Mouse (Mus musculus) CH12.LX (cell line): ENCODE data around the gene Robo2. TPM values are rescaled to one million over a fixed set of nuclear protein-coding genes. Genes with fewer than 3 reads are reported as not detected.

Source experiments
- DNase-seq: peaks from one replicate; pipeline ENCODE4 v3.0.0-alpha.2; 2013; ENCODE audit errors: extremely low read depth
- H3K27ac ChIP-seq: 2 replicates; pipeline ENCODE4 v1.5.1; 2012; ENCODE audit warnings: low read depth, mild to moderate bottlenecking, control low read depth, moderate library complexity; ENCODE audit not compliant: insufficient read depth
- H3K27me3 ChIP-seq: replicated peaks from 2 replicates; pipeline ENCODE3; 2012; ENCODE audit warnings: inconsistent platforms
- H3K36me3 ChIP-seq, 2 experiments: replicated peaks in 1 of 2; 2 replicates each; pipeline versions ENCODE3 to v1.6.1; 2012; ENCODE audit warnings: inconsistent platforms in 1 of 2, low read length in 1 of 2, mild to moderate bottlenecking in 1 of 2, mixed read lengths in 1 of 2, moderate library complexity in 1 of 2; ENCODE audit not compliant: control insufficient read depth in 1 of 2, insufficient read depth in 1 of 2
- H3K4me1 ChIP-seq, 2 experiments: 2 replicates each; pipeline ENCODE4 v1.6.1; 2012; ENCODE audit warnings: inconsistent platforms in 1 of 2, moderate library complexity in 1 of 2; ENCODE audit not compliant: insufficient read depth in 2 of 2, control insufficient read depth in 1 of 2
- H3K4me2 ChIP-seq: 2 replicates; pipeline ENCODE4 v1.6.1; 2012; ENCODE audit warnings: low read depth, mild to moderate bottlenecking, control low read depth; ENCODE audit not compliant: poor library complexity, insufficient read depth, severe bottlenecking
- H3K4me3 ChIP-seq, 3 experiments: fragments of 150-350 bp in 1 of 3; sonication (generic) in 1 of 3; replicated peaks in 1 of 3; 2 replicates each; pipeline versions ENCODE3 to v1.5.1; 2011 to 2012; ENCODE audit warnings: low read depth in 2 of 3, low read length in 2 of 3, mild to moderate bottlenecking in 2 of 3, moderate library complexity in 2 of 3, control low read depth in 1 of 3, improper control_type of control experiment in 1 of 3, inconsistent platforms in 1 of 3, mixed read lengths in 1 of 3; ENCODE audit not compliant: poor library complexity in 1 of 3
- H3K79me2 ChIP-seq: replicated peaks from 2 replicates; pipeline ENCODE4 v1.6.1; 2012; ENCODE audit warnings: mild to moderate bottlenecking, moderate library complexity; ENCODE audit not compliant: control insufficient read depth, poor library complexity, insufficient read depth, severe bottlenecking; ENCODE audit errors: extremely low read depth
- H3K9ac ChIP-seq: 2 replicates; pipeline ENCODE4 v1.6.1; 2012; ENCODE audit warnings: low read depth, mild to moderate bottlenecking, control low read depth, moderate library complexity; ENCODE audit not compliant: insufficient read depth
- H3K9me3 ChIP-seq: replicated peaks from 2 replicates; pipeline ENCODE3; 2012; ENCODE audit warnings: low read length, inconsistent platforms, mixed read lengths
- BHLHE40 ChIP-seq: IDR thresholded peaks from 2 replicates; pipeline ENCODE4 v1.6.1; 2011; ENCODE audit warnings: mild to moderate bottlenecking, low read depth, low read length, improper control_type of control experiment
- CHD1 ChIP-seq: IDR thresholded peaks from 2 replicates; pipeline ENCODE4 v1.6.1; 2012; ENCODE audit warnings: low read depth, low read length, improper control_type of control experiment, inconsistent platforms
- CHD2 ChIP-seq: IDR thresholded peaks from 2 replicates; pipeline ENCODE4 v1.6.1; 2011; ENCODE audit warnings: low read length, improper control_type of control experiment
- E2F4 ChIP-seq: IDR thresholded peaks from 2 replicates; pipeline ENCODE4 v1.6.1; 2011; ENCODE audit warnings: low read depth, low read length, improper control_type of control experiment; ENCODE audit not compliant: insufficient replicate concordance
- ELF1 ChIP-seq: IDR thresholded peaks from 2 replicates; pipeline ENCODE4 v1.6.1; 2014; ENCODE audit warnings: low read depth, mild to moderate bottlenecking, inconsistent platforms, low read length, improper control_type of control experiment
- EP300 ChIP-seq: IDR thresholded peaks from 2 replicates; pipeline ENCODE4 v1.6.1; 2011; ENCODE audit warnings: low read length, improper control_type of control experiment
- ETS1 ChIP-seq: conservative IDR thresholded peaks from 2 replicates; pipeline ENCODE4 v1.6.1; 2012; ENCODE audit warnings: low read depth, mild to moderate bottlenecking, inconsistent platforms, low read length, improper control_type of control experiment, moderate library complexity
- GABPA ChIP-seq: IDR thresholded peaks from 2 replicates; pipeline ENCODE4 v1.6.1; 2012; ENCODE audit warnings: low read depth, low read length, improper control_type of control experiment, inconsistent platforms; ENCODE audit not compliant: insufficient replicate concordance
- HCFC1 ChIP-seq: IDR thresholded peaks from 2 replicates; pipeline ENCODE4 v1.6.1; 2012; ENCODE audit warnings: low read depth, mild to moderate bottlenecking, inconsistent platforms, low read length, improper control_type of control experiment
- JUN ChIP-seq: IDR thresholded peaks from 2 replicates; pipeline ENCODE4 v1.6.1; 2011; ENCODE audit warnings: low read depth, mild to moderate bottlenecking, low read length, improper control_type of control experiment, moderate library complexity; ENCODE audit not compliant: insufficient read depth
- JUND ChIP-seq: conservative IDR thresholded peaks from 2 replicates; pipeline ENCODE4 v1.6.1; 2011; ENCODE audit warnings: low read depth, low read length, improper control_type of control experiment
- KAT2A ChIP-seq: IDR thresholded peaks from 2 replicates; pipeline ENCODE4 v1.6.1; 2012; ENCODE audit warnings: low read length, improper control_type of control experiment, inconsistent platforms; ENCODE audit not compliant: insufficient replicate concordance
- MAFK ChIP-seq: IDR thresholded peaks from 2 replicates; pipeline ENCODE4 v1.6.1; 2011; ENCODE audit warnings: low read length, improper control_type of control experiment; ENCODE audit not compliant: insufficient replicate concordance
- MAX ChIP-seq: IDR thresholded peaks from 2 replicates; pipeline ENCODE4 v1.6.1; 2011; ENCODE audit warnings: low read length, improper control_type of control experiment
- MAZ ChIP-seq: IDR thresholded peaks from 2 replicates; pipeline ENCODE4 v1.6.1; 2012; ENCODE audit warnings: low read depth, mild to moderate bottlenecking, inconsistent platforms, low read length, improper control_type of control experiment, moderate library complexity
- MEF2A ChIP-seq: IDR thresholded peaks from 2 replicates; pipeline ENCODE4 v1.6.1; 2014; ENCODE audit warnings: low read depth, mild to moderate bottlenecking, inconsistent platforms, low read length, improper control_type of control experiment, borderline replicate concordance
- MYC ChIP-seq: IDR thresholded peaks from 2 replicates; pipeline ENCODE4 v1.6.1; 2011; ENCODE audit warnings: low read depth, mild to moderate bottlenecking, improper control_type of control experiment, low read length
- NRF1 ChIP-seq: IDR thresholded peaks from 2 replicates; pipeline ENCODE4 v1.6.1; 2014; ENCODE audit warnings: low read depth, mild to moderate bottlenecking, inconsistent platforms, low read length, improper control_type of control experiment, moderate library complexity
- POLR2A ChIP-seq: IDR thresholded peaks from 2 replicates; pipeline ENCODE4 v1.6.1; 2011; ENCODE audit warnings: low read depth, mild to moderate bottlenecking, improper control_type of control experiment, low read length
- POLR2AphosphoS2 ChIP-seq: IDR thresholded peaks from 2 replicates; pipeline ENCODE4 v1.6.1; 2011; ENCODE audit warnings: low read depth, low read length, improper control_type of control experiment
- RAD21 ChIP-seq: IDR thresholded peaks from 2 replicates; pipeline ENCODE4 v1.6.1; 2011; ENCODE audit warnings: low read depth, mild to moderate bottlenecking, low read length, improper control_type of control experiment, moderate library complexity
- SIN3A ChIP-seq: IDR thresholded peaks from 2 replicates; pipeline ENCODE4 v1.6.1; 2012; ENCODE audit warnings: low read length, improper control_type of control experiment, inconsistent platforms
- SMC3 ChIP-seq: IDR thresholded peaks from 2 replicates; pipeline ENCODE4 v1.6.1; 2011; ENCODE audit warnings: low read depth, low read length, improper control_type of control experiment
- TBP ChIP-seq: conservative IDR thresholded peaks from 2 replicates; pipeline ENCODE4 v1.6.1; 2011; ENCODE audit warnings: low read depth, low read length, improper control_type of control experiment
- USF1 ChIP-seq: IDR thresholded peaks from 2 replicates; pipeline ENCODE4 v1.6.1; 2014; ENCODE audit warnings: low read depth, mild to moderate bottlenecking, inconsistent platforms, low read length, improper control_type of control experiment
- ZC3H11A ChIP-seq: IDR thresholded peaks from 2 replicates; pipeline ENCODE4 v1.6.1; 2012; ENCODE audit warnings: low read depth, mild to moderate bottlenecking, inconsistent platforms, low read length, improper control_type of control experiment
- ZMIZ1 ChIP-seq: IDR thresholded peaks from 2 replicates; pipeline ENCODE4 v1.6.1; 2012; ENCODE audit warnings: low read depth, mild to moderate bottlenecking, inconsistent platforms, low read length, improper control_type of control experiment
- dilution Hi-C: fragments of 300-500 bp; cut with MboI; formaldehyde crosslinking; loops from 2 replicates; pipeline ENCODE4 v1.14.3; 2020; ENCODE audit warnings: low sequenced_read_pairs; ENCODE audit not compliant: extremely low pct_unique_long_range_greater_than_20kb, extremely low pct_ligation_motif_present
- in situ Hi-C: fragments of 300-500 bp; cut with MboI; formaldehyde crosslinking; loops from 3 replicates; pipeline ENCODE4 v1.14.3; 2019; ENCODE audit warnings: low sequenced_read_pairs, low pct_ligation_motif_present, low pct_unique_long_range_greater_than_20kb, mixed read lengths
- polyA plus RNA-seq: library from polyadenylated mRNA; unstranded; fragments of >175 nt; gene quantifications from 2 replicates; pipeline ENCODE4 v1.2.1, GENCODE M21; 2012; ENCODE audit warnings: low read depth; ENCODE audit not compliant: insufficient read length
- total RNA-seq, 2 experiments: library from RNA; depleted of rRNA; stranded (reverse); fragments of 300-350 nt in 1 of 2; fragments of >200 nt in 1 of 2; gene quantifications; 2 replicates each; pipeline ENCODE4 v1.2.3; 2012 to 2014

The Robo2 gene
- total and polyA plus RNA-seq, 3 experiments, result not detected

DNA sequence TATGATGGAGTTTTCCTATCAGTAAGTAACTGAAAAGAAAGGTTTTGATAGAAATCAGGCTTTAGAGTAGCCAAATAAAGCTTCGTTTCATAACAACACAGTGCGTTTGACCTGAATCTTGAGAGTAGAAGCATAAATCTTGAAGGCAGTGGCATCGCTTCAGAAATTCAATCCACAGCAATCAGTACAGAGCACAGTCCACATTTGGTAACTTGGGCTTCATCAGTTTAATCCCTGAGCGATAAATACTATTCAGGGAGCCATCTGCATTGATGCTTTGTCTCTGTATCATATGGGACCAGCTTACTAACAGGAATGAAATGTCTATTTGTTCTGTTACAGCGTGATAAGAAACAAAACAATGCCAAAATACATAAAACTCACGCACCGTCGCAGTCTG, 46.1 kb upstream of the Robo2 start:
- TF ChIP-seq ZC3H11A, result no peak
- TF ChIP-seq ZMIZ1, result no peak
- no peak for TF ChIP-seq HCFC1
- no peak for TF ChIP-seq SMC3
- no peak for TF ChIP-seq MAFK
- TF ChIP-seq SIN3A, result no peak
- TF ChIP-seq MYC, result no peak
- no peak for TF ChIP-seq ELF1
- TF ChIP-seq MAX, result no peak
- TF ChIP-seq ETS1, result no peak
- TF ChIP-seq BHLHE40, result no peak
- TF ChIP-seq E2F4, result no peak
- TF ChIP-seq USF1, result no peak
- TF ChIP-seq NRF1, result no peak
- no peak for TF ChIP-seq RAD21
- TF ChIP-seq POLR2A, result no peak
- TF ChIP-seq CHD1, result no peak
- in situ Hi-C loops, result no loop called here
- Histone ChIP-seq H3K4me2 (no peak overlapping the region), H3K79me2 (no peaks in the 10 kb centered on the region), H3K36me3 (no peaks in the 10 kb centered on the region), H3K9ac (no peak overlapping the region), H3K27me3 (no peaks in the 10 kb centered on the region), H3K27ac (no peak overlapping the region), H3K4me1 (no peaks in the 10 kb centered on the region), H3K9me3 (peaks cover 60% of the 10 kb centered on the region), H3K4me3 (no peak overlapping the region)
- DNase-seq, result no peak
- dilution Hi-C loops, result no loop called here

DNA sequence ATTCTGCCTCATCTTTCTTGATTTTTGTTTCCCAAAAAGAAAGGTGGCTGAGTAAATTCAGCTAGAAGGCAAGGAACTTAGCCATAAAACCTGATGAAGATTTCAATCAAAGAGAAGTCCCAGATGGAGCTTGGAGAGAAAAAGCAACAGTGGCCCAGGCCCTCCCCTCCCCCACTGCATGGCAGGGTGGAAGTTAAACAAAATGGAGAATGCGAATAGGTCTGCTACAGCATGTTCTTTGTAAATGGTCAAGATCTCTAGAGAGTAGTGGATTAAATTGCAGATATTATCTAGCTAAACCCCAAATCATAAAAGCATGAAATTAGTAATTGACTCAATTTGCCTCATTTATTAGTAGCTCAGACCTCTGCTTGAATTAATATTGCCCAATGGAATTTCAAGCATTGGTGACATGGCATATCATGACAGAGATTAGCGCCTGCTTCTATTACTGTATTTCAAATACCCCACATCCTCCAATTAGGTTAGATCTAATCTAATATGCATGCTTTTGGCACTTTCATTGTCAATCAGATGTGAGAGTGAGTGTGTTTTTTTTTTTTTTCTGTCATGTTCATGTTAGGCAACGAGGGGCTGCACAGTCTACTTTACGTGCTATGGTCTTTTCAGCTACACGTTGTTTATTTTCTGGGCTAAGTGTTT, 45.3 kb upstream of the Robo2 start:
- Histone ChIP-seq H3K4me1 (no peaks in the 10 kb centered on the region), H3K4me2 (no peak overlapping the region), H3K27me3 (no peaks in the 10 kb centered on the region), H3K79me2 (no peaks in the 10 kb centered on the region), H3K9me3 (peaks cover 64% of the 10 kb centered on the region), H3K4me3 (no peak overlapping the region), H3K36me3 (no peaks in the 10 kb centered on the region), H3K9ac (no peak overlapping the region), H3K27ac (no peak overlapping the region)
- no peak for DNase-seq
- in situ Hi-C loops (no loop called here), dilution Hi-C loops (no loop called here)
- TF ChIP-seq NRF1 (no peak), EP300 (no peak), JUN (no peak), E2F4 (no peak), MAX (no peak), CHD2 (no peak), MEF2A (no peak), HCFC1 (no peak), KAT2A (no peak), POLR2AphosphoS2 (no peak), USF1 (no peak), TBP (no peak), MAZ (no peak), MYC (no peak), GABPA (no peak), JUND (no peak), POLR2A (no peak), CHD1 (no peak)
